Mouse (Mus musculus): ENCODE results near the gene Kcnip1.

The Kcnip1 gene

DNA sequence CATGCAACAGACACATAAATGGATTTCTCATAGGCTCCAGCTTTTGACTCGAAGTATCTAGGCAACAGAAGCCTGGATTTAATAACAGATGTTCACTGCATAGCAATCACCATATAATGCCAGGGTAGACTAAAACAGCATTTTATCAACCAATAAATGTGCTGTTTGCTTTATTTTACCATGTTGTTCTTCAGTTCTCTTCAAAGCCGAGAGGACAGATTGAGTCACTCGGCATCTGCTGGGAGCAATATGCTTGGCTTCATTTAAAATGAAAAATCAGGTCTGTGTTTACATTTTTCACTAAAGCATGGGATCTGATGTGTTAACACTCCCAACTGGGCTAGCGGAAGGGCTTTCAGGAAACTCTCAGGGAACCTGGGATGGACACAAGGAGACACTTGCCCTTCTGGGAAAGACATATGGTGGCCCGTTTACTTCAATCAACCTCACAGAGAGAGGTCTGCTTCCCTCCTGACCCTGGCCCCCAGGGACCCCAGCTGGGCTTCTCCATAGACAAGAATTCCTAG lies 220.3 kb downstream of the Kcnip1 start:
- in situ Hi-C loops (cut with MboI; ENCODE audit: low sequenced_read_pairs): no loop called here

DNA sequence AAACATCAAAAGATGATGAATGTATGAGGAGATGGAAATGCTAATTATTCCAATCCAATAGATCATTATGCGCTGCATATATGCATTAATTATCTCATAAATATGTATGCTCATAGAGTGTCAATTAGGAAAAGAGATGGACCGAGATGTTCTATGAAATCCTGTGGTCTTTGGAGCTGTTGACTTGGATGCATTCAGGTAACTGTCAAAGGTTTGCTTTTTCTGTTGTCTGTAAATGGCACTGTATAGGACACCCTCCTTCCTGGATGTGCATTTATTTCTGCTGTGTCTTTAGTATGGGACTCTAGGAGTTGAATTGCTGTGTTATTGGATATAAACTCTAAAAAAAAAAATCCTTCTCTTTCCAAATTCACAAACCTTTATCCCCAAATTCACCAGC lies 220.9 kb downstream of the Kcnip1 start:
- in situ Hi-C loops (cut with MboI; ENCODE audit: low sequenced_read_pairs): no loop called here

DNA sequence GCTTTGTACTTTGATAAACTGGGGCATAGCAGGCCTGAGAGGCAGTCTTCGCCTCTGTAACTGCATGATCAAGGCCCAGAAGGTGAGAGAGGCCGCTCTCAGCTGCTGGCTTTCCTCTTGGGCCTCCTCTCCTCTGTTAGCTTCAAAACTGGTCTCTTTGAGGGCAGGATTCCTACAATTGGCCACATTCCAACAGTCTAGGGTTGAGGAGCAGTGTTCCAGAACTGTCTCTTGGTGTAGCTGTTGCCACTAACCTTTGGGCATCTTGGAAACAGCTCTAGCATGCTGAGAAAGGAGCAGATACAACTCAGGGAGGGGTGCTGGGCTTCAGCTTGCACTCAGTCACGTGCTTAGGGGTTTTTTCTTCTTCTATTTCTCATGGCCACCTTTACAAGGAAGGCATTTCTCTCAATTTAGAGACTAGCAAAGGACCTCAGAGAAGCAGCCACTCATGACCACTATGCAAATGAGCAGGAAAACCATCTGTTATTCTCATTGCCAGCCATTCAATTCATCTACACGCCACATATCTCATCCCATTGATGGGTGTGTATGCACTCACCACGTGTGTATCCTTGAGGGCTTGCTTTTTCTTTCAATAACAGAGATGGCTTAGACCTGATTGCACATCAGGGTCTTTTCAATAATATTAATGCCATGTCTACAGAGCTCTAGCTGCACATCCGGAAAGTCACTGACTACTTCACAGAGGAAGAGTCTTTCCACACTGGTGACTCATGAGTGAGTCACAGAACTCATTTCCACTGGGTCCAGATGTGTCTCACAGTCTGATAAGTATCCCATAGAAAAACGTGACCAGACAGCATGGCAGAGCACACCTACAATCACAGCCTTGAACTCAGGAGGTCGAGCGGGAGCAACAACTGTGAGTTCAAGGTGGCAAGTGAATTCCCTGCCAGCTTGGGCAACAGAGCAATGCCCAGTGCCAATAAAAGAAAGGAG lies 225.7 kb downstream of the Kcnip1 start:
- in situ Hi-C loops (cut with MboI; ENCODE audit: low sequenced_read_pairs): no loop called here

- in situ Hi-C loops (cut with MboI; ENCODE audit: low sequenced_read_pairs): no loop called here
These were observed 231.7 kb downstream of the Kcnip1 start for GRCm38 (mm10) chr11:33761201-33761755.

- in situ Hi-C loops (cut with MboI; ENCODE audit: low sequenced_read_pairs): no loop called here
These were observed 236.3 kb downstream of the Kcnip1 start for GRCm38 (mm10) chr11:33756624-33757023.

GRCm38 (mm10) chr11:33752431-33752873 lies 240.5 kb downstream of the Kcnip1 start:
- in situ Hi-C loops (cut with MboI; ENCODE audit: low sequenced_read_pairs): no loop called here

DNA sequence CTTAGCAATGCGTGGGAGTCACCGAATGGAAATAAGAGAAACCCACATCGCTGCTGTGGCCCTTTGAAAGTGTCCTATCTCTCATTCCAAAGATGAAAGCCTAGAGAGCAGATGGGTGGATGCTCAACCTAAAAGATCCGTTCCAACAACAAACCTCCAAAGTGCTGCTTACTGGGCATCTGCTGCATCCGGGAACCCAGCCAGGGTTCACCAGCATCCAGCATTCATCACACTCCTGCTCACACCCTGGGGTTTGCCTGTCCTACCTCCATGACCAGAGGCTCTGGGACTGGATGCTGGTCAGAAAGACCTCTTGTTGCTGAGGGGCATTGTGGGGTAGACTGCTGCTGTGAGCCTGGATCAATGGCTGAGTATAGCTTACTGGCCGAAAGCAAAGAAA lies 241.4 kb downstream of the Kcnip1 start:
- in situ Hi-C loops (cut with MboI; ENCODE audit: low sequenced_read_pairs): no loop called here

DNA sequence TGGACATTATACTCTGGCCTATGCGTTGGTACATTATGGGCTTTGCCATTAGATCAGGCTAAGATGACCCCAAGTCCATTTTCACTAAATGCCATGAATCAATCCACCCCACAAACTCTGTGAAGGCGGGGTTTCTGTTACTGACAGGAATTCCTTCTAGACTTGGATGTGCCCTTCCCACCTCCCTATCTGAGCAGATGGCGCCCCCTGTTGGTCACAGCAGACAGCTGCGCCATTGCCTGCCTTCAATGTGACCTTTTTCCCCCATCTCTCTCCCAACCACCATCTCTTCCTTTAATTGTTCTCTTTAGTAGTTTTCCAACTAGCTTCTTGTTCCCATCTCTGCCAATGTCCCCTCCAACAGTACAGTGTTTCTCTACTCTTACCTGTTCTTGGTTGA lies 243.0 kb downstream of the Kcnip1 start:
- in situ Hi-C loops (cut with MboI; ENCODE audit: low sequenced_read_pairs): no loop called here

DNA sequence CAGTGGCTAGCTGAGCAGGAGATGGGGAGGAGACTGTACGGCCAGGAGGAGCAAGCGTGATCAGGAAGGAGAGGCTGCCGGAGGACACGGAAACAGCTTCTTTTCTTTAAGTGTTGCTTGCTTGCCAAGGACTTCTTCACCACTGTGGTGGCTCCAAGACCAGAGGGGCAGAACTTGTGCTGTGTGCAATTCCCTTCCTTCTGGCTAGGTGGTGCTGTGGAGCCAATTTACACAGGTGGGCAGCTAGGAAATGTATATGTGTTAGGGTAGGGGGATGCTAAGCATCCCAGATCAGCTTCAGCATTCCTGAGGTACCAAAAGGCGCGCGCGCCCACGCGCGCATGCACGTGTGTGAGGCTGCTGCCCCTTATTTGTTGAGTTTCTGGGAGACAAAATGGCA lies 243.5 kb downstream of the Kcnip1 start:
- in situ Hi-C loops (cut with MboI; ENCODE audit: low sequenced_read_pairs): no loop called here

DNA sequence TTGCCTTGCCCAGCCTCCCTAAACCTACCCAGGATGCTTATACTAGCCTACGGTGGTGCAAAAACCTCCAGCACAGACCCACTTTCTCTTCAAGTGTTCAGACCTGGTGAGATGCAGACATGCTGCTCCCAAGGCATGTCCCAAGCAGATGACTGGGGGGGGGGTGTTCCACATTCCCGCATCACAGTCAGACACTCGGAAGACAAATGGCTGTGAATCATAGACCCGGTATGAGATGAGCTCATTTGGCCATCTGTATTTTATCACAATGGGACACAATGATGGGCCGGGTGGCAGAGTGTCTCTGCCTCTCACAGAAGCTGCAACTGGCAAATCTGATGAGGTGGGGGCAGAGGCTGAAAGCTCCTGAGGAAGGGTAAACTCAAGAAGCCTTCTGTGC lies 244.2 kb downstream of the Kcnip1 start:
- in situ Hi-C loops (cut with MboI; ENCODE audit: low sequenced_read_pairs): no loop called here

DNA sequence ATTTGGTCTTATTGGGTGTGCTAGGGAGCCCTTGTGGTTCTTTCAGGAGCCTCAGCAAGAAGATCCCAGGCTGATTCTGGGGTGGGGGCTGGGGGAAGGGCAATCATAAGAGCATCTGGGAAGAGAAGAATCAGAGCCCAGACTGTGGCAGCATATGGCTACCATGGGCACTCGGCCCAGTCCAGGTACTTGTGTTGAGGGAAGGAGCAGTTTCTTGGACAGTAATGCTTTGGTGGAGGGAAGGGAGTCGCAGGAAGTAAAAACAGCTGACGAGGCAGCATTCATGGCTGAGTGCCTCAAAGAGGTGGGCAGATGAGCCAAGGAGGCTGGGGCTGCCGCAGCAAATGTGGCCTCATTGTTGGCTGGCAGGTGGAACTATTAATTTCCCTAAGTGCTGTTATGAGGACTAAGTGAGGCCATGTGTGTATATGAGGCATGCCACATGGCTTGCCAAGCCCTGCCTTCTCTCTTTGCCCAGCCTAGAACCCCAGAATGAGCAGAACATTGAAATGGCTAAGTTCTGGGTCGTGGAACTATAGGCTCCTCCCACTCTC lies 245.5 kb downstream of the Kcnip1 start:
- in situ Hi-C loops (cut with MboI; ENCODE audit: low sequenced_read_pairs): no loop called here

DNA sequence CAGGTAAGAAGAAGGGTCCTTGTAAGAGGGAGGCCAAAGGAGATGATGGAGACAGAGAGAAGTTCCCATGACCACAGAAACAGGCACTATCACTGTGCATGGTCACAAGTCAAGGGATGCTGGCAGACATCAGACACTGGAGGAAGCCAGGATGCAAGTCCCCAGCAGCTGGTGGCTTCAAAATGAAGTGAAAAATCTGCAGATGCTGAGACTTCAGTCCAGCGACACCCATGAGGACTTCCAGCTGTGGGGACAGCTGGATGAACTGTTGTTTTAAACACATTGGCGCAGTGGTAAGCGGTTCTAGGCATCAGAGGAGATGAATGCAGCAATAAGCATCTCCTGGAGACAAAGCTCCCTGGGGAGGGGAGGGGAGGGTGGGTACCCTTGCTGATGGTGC lies 246.6 kb downstream of the Kcnip1 start:
- in situ Hi-C loops (cut with MboI; ENCODE audit: low sequenced_read_pairs): no loop called here

GRCm38 (mm10) chr11:33745821-33746329 lies 247.1 kb downstream of the Kcnip1 start:
- in situ Hi-C loops (cut with MboI; ENCODE audit: low sequenced_read_pairs): no loop called here

DNA sequence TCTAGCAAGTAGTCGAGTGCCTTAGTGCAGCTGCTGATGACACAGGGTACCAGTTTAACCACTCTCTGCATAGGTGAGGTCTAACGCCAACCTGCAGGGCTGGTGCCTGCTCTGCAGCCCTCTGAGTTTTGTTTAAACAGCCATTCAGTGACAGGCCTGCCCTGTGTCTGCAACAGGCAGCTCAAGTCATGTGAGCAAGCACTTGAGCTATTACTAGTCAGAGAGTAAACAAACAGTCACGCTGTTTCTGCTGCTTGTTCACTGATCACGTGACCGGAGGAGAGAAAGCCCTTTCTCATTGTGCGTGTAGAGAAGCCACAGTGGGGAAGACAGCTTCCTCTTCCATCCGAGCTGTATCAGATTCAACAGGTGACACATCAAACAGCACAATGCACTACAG lies 248.5 kb downstream of the Kcnip1 start:
- in situ Hi-C loops (cut with MboI; ENCODE audit: low sequenced_read_pairs): no loop called here

GRCm38 (mm10) chr11:33740187-33740586 lies 252.8 kb downstream of the Kcnip1 start:
- in situ Hi-C loops (cut with MboI; ENCODE audit: low sequenced_read_pairs): no loop called here

DNA sequence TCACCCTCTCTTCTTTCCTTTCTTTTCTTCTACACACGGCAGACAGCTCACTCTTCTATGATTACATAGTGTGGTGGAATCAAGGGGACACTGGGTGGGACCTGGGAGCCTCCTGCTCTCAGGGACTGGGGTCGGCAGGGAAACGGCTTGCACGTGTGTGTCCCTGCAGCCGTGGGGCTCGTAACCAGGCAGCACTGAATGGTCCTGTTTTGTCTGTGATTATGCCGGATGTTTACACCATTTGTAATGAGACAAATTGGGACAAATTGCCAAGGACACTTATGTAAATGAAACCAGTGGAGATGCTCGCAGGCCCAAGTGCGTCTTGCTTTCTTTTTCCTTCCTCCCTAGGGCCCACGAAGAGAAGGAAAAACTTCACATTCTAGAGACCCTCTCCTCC lies 256.5 kb downstream of the Kcnip1 start:
- in situ Hi-C loops (cut with MboI; ENCODE audit: low sequenced_read_pairs): no loop called here

DNA sequence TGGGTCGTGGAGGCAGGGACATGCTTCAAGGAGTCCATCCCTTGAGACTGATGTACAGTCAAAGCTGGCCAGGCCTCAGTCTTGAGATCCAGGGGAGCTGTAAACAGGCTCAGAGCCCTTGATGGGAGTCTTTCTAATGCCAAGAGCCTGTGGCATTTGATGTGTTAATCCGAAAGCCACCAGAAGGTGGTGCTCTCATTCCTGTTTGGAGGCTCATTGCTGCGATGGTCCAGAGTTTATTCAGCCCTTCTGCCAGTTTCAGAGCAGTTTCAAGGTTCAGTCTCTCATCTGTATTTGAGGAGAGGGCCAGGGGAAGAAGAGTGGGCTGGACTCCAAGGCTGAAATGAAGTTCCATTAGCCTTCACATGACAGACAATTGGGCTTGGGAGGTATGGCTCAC lies 259.7 kb downstream of the Kcnip1 start:
- in situ Hi-C loops (cut with MboI; ENCODE audit: low sequenced_read_pairs): loop anchor here (5.0 kb wide), 1 partner anchor 179 kb away; no protein-coding TSS in a partner anchor

DNA sequence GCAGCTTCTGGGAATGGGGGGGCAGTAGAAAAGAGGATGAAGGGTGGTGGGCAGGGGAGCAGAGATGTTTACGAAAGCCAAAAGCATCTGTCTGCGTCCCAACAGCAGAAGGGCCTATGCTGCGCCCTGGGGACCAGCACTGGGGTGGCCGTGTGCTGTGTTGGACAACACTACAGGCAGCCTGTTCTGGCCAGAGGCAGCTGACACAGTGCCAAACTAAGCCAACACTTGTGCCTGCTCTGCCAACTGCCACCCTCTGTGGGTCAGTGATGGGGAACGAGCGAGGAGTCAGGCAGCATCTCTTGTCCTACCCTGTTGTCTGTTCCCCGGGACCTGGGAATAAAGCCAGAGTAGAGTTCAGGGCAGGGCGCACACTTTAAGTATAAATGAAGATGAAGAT lies 260.6 kb downstream of the Kcnip1 start:
- in situ Hi-C loops (cut with MboI; ENCODE audit: low sequenced_read_pairs): loop anchor here (5.0 kb wide), 1 partner anchor 180 kb away; no protein-coding TSS in a partner anchor

DNA sequence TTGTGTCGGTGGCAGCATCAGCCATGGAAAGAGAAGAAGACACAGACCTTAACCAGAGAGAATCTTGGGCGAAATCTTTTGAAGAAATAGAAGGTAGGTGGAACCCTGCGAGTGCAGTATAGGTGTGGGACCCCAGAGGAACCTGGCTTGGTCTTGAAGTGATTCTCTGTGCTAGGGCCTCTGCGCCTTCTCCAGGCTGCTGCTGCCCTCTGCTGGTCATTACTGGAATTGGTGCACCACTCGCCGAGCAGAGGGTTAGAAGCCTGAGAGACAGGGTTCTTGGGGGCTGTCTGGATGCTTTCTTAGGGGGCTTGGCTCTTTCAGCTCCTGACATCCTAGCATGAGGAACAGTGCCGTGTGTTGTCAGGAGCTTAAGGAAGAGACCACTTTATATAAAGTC lies 271.7 kb downstream of the Kcnip1 start:
- in situ Hi-C loops (cut with MboI; ENCODE audit: low sequenced_read_pairs): no loop called here

DNA sequence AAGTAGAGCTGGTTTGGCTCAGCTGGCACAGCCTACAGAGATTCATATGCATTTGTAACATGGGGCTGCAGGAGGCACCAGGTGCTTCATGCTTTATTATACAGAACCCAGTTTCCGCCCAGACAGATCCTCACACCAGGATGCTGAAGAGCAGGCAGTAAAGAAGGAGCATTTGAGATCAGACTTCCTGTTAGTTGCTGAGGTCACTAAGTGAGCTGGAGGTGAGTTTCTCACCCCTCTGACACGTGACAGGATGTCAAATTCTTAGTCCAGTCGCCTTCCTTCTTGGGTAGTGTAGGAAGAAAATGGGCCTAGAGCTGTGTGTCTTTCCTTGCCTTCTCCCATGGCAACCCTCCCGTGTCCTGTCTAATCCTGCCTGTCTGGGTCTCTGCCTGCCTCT lies 286.2 kb downstream of the Kcnip1 start:
- in situ Hi-C loops (cut with MboI; ENCODE audit: low sequenced_read_pairs): no loop called here

- in situ Hi-C loops (cut with MboI; ENCODE audit: low sequenced_read_pairs): no loop called here
These were observed 290.9 kb downstream of the Kcnip1 start for GRCm38 (mm10) chr11:33701958-33702459.
